Mouse (Mus musculus) spleen, adult 12 weeks (tissue): ENCODE measurements around the gene Gm10720.
"Not testable (repeated sequence)": the region's sequence is repeated elsewhere in the genome, so short reads cannot be mapped to it uniquely, and the experiment has no call there.

ENCODE experiments used
- DNase-seq: peaks from one replicate; pipeline ENCODE4 v3.0.0; 2022; ENCODE audit warnings: low spot score

Gene Gm10720

GRCm38 (mm10) chr9:3025653-3026052 is 10.2 kb downstream of the Gm10720 start:
- DNase-seq, result peak; percentile 80

GRCm38 (mm10) chr9:3026136-3026535 is 10.7 kb downstream of the Gm10720 start:
- not testable (repeated sequence) for DNase-seq

GRCm38 (mm10) chr9:3026741-3027140 is 11.3 kb downstream of the Gm10720 start:
- not testable (repeated sequence) for DNase-seq

DNA sequence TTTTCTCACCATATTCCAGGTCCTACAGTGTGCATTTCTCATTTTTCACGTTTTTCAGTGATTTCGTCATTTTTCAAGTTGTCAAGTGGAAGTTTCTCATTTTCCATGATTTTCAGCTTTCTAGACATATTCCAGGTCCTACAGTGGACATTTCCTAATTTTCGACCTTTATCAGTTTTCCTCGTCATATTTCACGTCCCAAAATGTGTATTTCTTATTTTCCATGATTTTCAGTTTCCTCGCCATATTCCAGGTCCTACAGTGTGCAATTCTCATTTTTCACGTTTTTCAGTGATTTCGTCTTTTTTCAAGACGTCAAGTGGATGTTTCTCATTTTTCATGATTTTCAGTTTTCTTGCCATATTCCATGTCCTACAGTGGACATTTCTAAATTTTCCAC is 11.7 kb downstream of the Gm10720 start:
- not testable (repeated sequence) for DNase-seq

- DNase-seq, result peak; percentile 86
Observed at GRCm38 (mm10) chr9:3029276-3030000, 14.0 kb downstream of the Gm10720 start.

DNA sequence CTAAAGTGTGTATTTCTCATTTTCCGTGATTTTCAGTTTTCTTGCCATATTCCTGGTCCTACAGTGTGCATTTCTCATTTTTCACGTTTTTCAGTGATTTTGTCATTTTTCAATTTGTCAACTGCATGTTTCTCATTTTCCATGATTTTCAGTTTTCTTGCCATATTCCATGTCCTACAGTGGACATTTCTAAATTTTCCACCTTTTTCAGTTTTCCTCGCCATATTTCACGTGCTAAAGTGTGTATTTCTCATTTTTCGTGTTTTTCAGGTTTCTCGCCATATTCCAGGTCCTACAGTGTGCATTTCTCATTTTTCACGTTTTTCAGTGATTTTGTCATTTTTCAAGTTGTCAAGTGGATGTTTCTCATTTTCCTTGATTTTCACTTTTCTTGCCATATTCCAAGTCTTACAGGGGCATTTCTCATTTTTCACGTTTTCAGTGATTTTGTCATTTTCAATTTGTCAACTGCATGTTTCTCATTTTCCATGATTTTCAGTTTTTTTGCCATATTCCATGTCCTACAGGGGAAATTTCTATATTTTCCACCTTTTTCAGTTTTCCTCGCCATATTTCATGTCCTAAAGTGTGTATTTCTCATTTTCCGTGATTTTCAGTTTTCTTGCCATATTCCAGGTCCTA is 15.3 kb downstream of the Gm10720 start:
- not testable (repeated sequence) for DNase-seq

- not testable (repeated sequence) for DNase-seq
Observed at GRCm38 (mm10) chr9:3034299-3034698, 18.8 kb downstream of the Gm10720 start, which contains the start of gene Gm17535. Gene Gm17535, plus strand, starts transcription at chr9:3034599.

- DNase-seq, result not testable (repeated sequence)
Observed at GRCm38 (mm10) chr9:3036577-3036976, 21.1 kb downstream of the Gm10720 start, which contains the start of gene Gm10715. Gene Gm10715, plus strand, starts transcription at chr9:3036877.

GRCm38 (mm10) chr9:3038161-3038560 is 22.7 kb downstream of the Gm10720 start:
- DNase-seq, result not testable (repeated sequence)
